Mouse (Mus musculus) midbrain, postnatal 0 days (tissue): ENCODE measurements around the gene Calcoco2. TPM values are rescaled to one million over a fixed set of nuclear protein-coding genes. Genes with fewer than 3 reads are reported as not detected.
"Not testable (repeated sequence)": the region's sequence is repeated elsewhere in the genome, so short reads cannot be mapped to it uniquely, and the experiment has no call there.

Experiments used
- ATAC-seq: fragments of 200-750 bp; cut with Nextera tagmentation; 2 replicates; pipeline ENCODE4 v1.8.0; 2017; ENCODE audit warnings: moderate number of reproducible peaks, mild to moderate bottlenecking, moderate TSS enrichment, moderate library complexity; ENCODE audit not compliant: low FRiP score
- DNase-seq: peaks from one replicate; pipeline ENCODE4 v3.0.0-alpha.2; 2015; ENCODE audit warnings: low spot score
- H3K27ac ChIP-seq: fragments of 300-500 bp; sonication (generic); 2 replicates; pipeline ENCODE4 v1.5.1; 2014; ENCODE audit warnings: low read depth, mild to moderate bottlenecking, low read length, mixed read lengths
- H3K27me3 ChIP-seq: fragments of 300-500 bp; sonication (generic); 2 replicates; pipeline ENCODE4 v1.6.1; 2014; ENCODE audit warnings: low read length, control low read depth, mixed read lengths; ENCODE audit not compliant: insufficient read depth
- H3K36me3 ChIP-seq: fragments of 300-500 bp; sonication (generic); 2 replicates; pipeline ENCODE4 v1.6.1; 2014; ENCODE audit warnings: low read length, control low read depth, mixed read lengths; ENCODE audit not compliant: insufficient read depth
- H3K4me1 ChIP-seq: fragments of 300-500 bp; sonication (generic); 2 replicates; pipeline ENCODE4 v1.6.1; 2014; ENCODE audit warnings: mild to moderate bottlenecking, control low read depth, antibody characterized with exemption, low read length, mixed read lengths; ENCODE audit not compliant: insufficient read depth
- H3K4me2 ChIP-seq: fragments of 300-500 bp; sonication (generic); 2 replicates; pipeline ENCODE4 v1.6.1; 2014; ENCODE audit warnings: low read depth, mild to moderate bottlenecking, low read length, mixed read lengths; ENCODE audit not compliant: poor library complexity, severe bottlenecking
- H3K4me3 ChIP-seq: fragments of 300-500 bp; sonication (generic); 2 replicates; pipeline ENCODE4 v1.5.1; 2014; ENCODE audit warnings: low read depth, mild to moderate bottlenecking, low read length, moderate library complexity
- H3K9ac ChIP-seq: fragments of 300-500 bp; sonication (generic); replicated peaks from 2 replicates; pipeline ENCODE4 v1.6.1; 2014; ENCODE audit warnings: mild to moderate bottlenecking, low read length, moderate library complexity, mixed read lengths; ENCODE audit not compliant: poor library complexity, severe bottlenecking
- H3K9me3 ChIP-seq: fragments of 300-500 bp; sonication (generic); 2 replicates; pipeline ENCODE4 v1.6.1; 2016; ENCODE audit warnings: low read length, control low read depth
- CTCF ChIP-seq: IDR thresholded peaks from 2 replicates; pipeline ENCODE4 v1.5.1; 2016; ENCODE audit warnings: antibody characterized with exemption, mild to moderate bottlenecking
- WGBS: fragments of 180-500 bp; shearing (Covaris S2); extraction: QIAGEN DNeasy Blood & Tissue Kit; methylation state at CpG from one replicate; pipeline ENCODE4 v1.1.7; 2014; 5-methylcytosine and 5-hydroxymethylcytosine counted together
- polyA plus RNA-seq: library from polyadenylated mRNA; unstranded; fragments of >200 nt; fragmentation: Nextera tagmentation; extraction: Ambion mirVana; gene quantifications from 2 replicates; pipeline ENCODE4 v1.2.1, GENCODE M21; 2015
- total RNA-seq: library from RNA; depleted of rRNA; stranded (reverse); fragments of >200 nt; gene quantifications from 2 replicates; pipeline ENCODE4 v1.2.3, GENCODE M21; 2014

Gene Calcoco2
- total and polyA plus RNA-seq, 2 experiments from 2014 or later, result not detected

DNA sequence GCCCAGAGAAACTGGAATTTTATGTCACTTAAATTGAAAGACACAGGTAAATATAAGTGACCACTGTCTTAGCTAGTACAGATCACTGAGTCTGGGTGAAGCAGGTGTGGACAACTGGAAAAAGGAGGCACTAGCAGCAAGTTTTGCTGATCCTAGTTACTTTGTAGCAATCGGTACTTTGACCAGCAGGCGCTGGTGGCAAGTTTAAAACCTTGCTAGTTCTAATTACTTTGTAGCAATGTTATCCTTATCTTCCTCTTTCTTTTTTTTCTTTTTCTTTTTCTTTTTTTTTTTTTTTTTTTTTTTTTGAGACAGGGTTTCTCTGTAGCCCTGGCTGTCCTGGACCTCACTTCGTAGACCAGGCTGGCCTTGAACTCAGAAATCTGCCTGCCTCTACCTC, 4.4 kb upstream of the Calcoco2 start:
- H3K4me1 ChIP-seq, result no peaks in the 10 kb centered on the region
- H3K4me3 ChIP-seq, result no peak overlapping the region
- 0 out of 2 replicates have a peak, but pooled peaks cover 3% of the 10 kb centered on the region for H3K27me3 ChIP-seq
- H3K36me3 ChIP-seq, result no peaks in the 10 kb centered on the region
- no peak for TF ChIP-seq CTCF
- H3K9ac ChIP-seq, result no peak overlapping the region
- no peak overlapping the region for H3K4me2 ChIP-seq
- no peak for DNase-seq
- no peaks in the 10 kb centered on the region for H3K9me3 ChIP-seq
- no peak overlapping the region for H3K27ac ChIP-seq
- WGBS, result 87% methylated on average over 3 of the region's 3 CpGs
- ATAC-seq, result no peak

DNA sequence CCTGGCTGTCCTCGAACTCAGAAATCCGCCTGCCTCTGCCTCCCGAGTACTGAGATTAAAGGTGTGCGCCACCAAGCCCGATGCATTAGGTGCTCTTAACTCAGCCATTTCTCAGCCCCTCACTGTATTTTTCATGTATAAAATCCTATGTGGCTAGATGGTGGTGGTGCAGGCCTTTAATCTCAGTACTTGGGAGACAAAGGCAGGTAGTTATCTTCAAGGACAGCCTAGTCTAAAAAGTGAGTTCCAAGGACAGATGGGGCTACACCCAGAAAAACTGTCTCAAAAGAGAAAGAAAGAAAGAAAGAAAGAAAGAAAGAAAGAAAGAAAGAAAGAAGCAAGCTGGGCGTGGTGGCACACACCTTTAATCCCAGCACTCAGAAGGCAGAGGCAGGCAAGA, 3.7 kb upstream of the Calcoco2 start:
- WGBS, result 92% methylated on average over 6 of the region's 6 CpGs
- Histone ChIP-seq H3K4me1 (no peaks in the 10 kb centered on the region), H3K36me3 (no peaks in the 10 kb centered on the region), H3K27me3 (0 out of 2 replicates have a peak, but pooled peaks cover 3% of the 10 kb centered on the region), H3K27ac (no peak overlapping the region), H3K9ac (no peak overlapping the region), H3K9me3 (no peaks in the 10 kb centered on the region), H3K4me3 (no peak overlapping the region), H3K4me2 (no peak overlapping the region)
- TF ChIP-seq CTCF, result no peak
- no peak for ATAC-seq
- no peak for DNase-seq

DNA sequence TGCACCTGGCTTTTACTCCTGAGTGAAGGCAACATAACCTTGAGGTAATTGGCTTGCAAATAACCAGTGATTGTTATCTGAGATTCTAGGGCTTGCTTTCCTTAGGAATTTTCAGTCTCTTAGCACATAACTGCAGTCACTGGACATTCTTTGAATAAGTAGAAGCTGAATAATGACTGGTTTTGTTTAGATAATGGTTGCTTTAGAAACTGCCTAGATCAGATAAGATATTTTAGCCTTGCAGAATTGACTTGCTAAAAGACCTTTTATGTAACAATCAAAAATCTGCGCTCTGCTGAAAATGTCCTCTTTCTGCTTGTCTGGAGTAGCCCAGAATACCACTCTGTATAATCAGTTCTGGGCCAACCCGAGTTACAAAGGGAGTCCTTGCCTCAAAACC, 2.3 kb upstream of the Calcoco2 start:
- ATAC-seq, result no peak
- no peak overlapping the region for H3K4me2 ChIP-seq
- H3K9me3 ChIP-seq, result no peaks in the 10 kb centered on the region
- 70% methylated on average over 2 of the region's 2 CpGs for WGBS
- no peaks in the 10 kb centered on the region for H3K27me3 ChIP-seq
- H3K4me3 ChIP-seq, result no peak overlapping the region
- H3K36me3 ChIP-seq, result no peaks in the 10 kb centered on the region
- no peak for DNase-seq
- TF ChIP-seq CTCF, result no peak
- H3K4me1 ChIP-seq, result no peaks in the 10 kb centered on the region
- no peak overlapping the region for H3K9ac ChIP-seq
- no peak overlapping the region for H3K27ac ChIP-seq

DNA sequence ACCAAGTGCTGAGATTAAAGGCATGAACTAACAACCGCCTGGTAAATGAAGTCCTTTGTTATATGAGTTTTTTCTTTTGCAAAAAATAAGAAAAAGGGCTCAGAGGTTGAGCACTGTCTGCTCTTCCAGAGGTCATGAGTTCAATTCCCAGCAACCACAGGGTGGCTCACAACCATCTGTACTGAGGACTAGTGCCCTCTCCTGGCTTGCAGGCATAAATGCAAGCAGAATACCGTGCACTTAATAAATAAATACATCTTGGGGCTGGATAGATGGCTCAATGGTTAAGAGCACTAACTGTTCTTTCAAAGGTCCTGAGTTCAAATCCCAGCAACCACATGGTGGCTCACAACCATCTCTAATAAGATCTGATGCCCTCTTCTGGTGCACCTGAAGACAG, 814 bp downstream of the Calcoco2 start:
- not testable (repeated sequence) for ATAC-seq
- WGBS, result 53% methylated on average over 2 of the region's 2 CpGs

DNA sequence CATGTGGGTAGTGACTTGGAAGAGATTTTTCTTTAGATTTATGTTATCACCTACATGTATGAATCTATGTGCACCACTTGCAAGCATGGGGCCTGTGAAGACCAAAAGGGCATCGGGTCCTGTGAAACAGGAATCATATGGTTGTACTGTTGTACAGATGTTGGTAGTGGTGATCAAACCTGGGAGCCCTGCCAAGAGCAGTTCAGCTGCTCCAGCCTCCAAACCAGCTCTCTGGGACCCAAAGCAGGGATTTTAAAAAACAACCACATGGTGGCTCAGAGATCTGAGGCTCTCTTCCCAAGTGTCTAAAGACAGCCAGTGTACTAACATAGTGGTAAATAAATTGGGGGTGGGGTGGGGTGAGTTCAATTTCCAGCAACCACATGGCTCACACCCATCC, 3.4 kb downstream of the Calcoco2 start:
- no peak for ATAC-seq
- H3K9ac ChIP-seq, result no peak overlapping the region
- no peaks in the 10 kb centered on the region for H3K27me3 ChIP-seq
- DNase-seq, result no peak
- no peak overlapping the region for H3K4me2 ChIP-seq
- no peaks in the 10 kb centered on the region for H3K4me1 ChIP-seq
- H3K27ac ChIP-seq, result no peak overlapping the region
- H3K36me3 ChIP-seq, result no peaks in the 10 kb centered on the region
- H3K4me3 ChIP-seq, result no peak overlapping the region
- H3K9me3 ChIP-seq, result no peaks in the 10 kb centered on the region
- TF ChIP-seq CTCF, result no peak
- WGBS, result 70% methylated on average over 1 of the region's 1 CpGs

More for the DNA sequence above, 814 bp downstream of the Calcoco2 start:
- H3K27me3 ChIP-seq, H3K4me3 ChIP-seq, H3K4me2 ChIP-seq, H3K36me3 ChIP-seq, H3K4me1 ChIP-seq, H3K27ac ChIP-seq, DNase-seq, H3K9me3 ChIP-seq, H3K9ac ChIP-seq: not testable (repeated sequence)
- TF ChIP-seq CTCF, result 0 out of 2 replicates have a peak, but pooled peaks have one; percentile 17

DNA sequence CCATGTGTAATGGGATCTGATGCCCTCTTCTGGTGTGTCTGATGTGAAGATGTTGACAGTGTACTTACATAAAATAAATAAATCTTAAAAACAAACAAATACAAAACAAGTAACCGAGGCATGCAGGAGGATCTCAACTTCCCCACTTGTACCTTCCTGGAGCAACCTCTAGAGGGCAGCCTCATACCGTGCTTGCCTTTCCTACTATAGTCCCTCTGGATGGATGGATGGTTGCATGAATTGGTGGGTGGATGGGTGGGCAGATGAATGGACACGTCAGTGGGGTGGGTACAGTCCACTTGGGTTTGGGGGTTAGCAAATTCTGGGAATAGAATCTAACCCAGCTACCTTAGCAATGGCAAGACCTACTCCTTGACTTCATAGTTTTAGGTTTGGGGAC, 18.4 kb downstream of the Calcoco2 start:
- TF ChIP-seq CTCF, result peak; percentile 77
- 14% methylated on average over 3 of the region's 3 CpGs for WGBS
- Histone ChIP-seq H3K4me3 (no peak overlapping the region), H3K27ac (no peak overlapping the region), H3K4me1 (no peaks in the 10 kb centered on the region), H3K27me3 (no peaks in the 10 kb centered on the region), H3K9ac (no peak overlapping the region), H3K9me3 (no peaks in the 10 kb centered on the region), H3K36me3 (no peaks in the 10 kb centered on the region), H3K4me2 (no peak overlapping the region)
- peak; percentile 31 for DNase-seq
- no peak for ATAC-seq
